Mouse (Mus musculus) heart, embryonic 15.5 days (tissue): ENCODE measurements around the gene Stpg4. TPM values are rescaled to one million over a fixed set of nuclear protein-coding genes. Genes with fewer than 3 reads are reported as not detected.

Experiments
- ATAC-seq: fragments of 200-750 bp; cut with Nextera tagmentation; replicated peaks from 2 replicates; pipeline ENCODE4 v1.8.0; 2017; ENCODE audit warnings: low read depth, moderate TSS enrichment; ENCODE audit not compliant: insufficient number of reproducible peaks, insufficient read depth, low FRiP score
- H3K27ac ChIP-seq: fragments of 300-500 bp; sonication (generic); 2 replicates; pipeline ENCODE4 v1.5.1; 2015; ENCODE audit warnings: mild to moderate bottlenecking, inconsistent platforms
- H3K27me3 ChIP-seq: fragments of 300-500 bp; sonication (generic); 2 replicates; pipeline ENCODE4 v1.6.1; 2015; ENCODE audit warnings: inconsistent platforms
- H3K36me3 ChIP-seq: fragments of 300-500 bp; sonication (generic); 2 replicates; pipeline ENCODE4 v1.6.1; 2015; ENCODE audit warnings: mild to moderate bottlenecking, inconsistent platforms
- H3K4me1 ChIP-seq: fragments of 300-500 bp; sonication (generic); replicated peaks from 2 replicates; pipeline ENCODE4 v1.6.1; 2015; ENCODE audit warnings: inconsistent platforms
- H3K4me2 ChIP-seq: fragments of 300-500 bp; sonication (generic); 2 replicates; pipeline ENCODE4 v1.6.1; 2015; ENCODE audit warnings: inconsistent platforms, mild to moderate bottlenecking, moderate library complexity
- H3K4me3 ChIP-seq: fragments of 300-500 bp; sonication (generic); 2 replicates; pipeline ENCODE4 v1.5.1; 2015; ENCODE audit warnings: mild to moderate bottlenecking, inconsistent platforms
- H3K9ac ChIP-seq: fragments of 300-500 bp; sonication (generic); 2 replicates; pipeline ENCODE4 v1.6.1; 2015; ENCODE audit warnings: mild to moderate bottlenecking, inconsistent platforms
- H3K9me3 ChIP-seq: fragments of 300-500 bp; sonication (generic); replicated peaks from 2 replicates; pipeline ENCODE4 v1.6.1; 2016; ENCODE audit warnings: inconsistent platforms
- WGBS: fragments of 180-500 bp; shearing (Covaris S2); methylation state at CpG from one replicate; pipeline ENCODE4 v1.1.7; 2015; ENCODE audit warnings: mixed read lengths; 5-methylcytosine and 5-hydroxymethylcytosine counted together
- polyA plus RNA-seq: library from polyadenylated mRNA; unstranded; fragments of >200 nt; fragmentation: Nextera tagmentation; extraction: Ambion mirVana; gene quantifications from 2 replicates; pipeline ENCODE4 v1.2.1, GENCODE M21; 2015

Gene Stpg4
- polyA plus RNA-seq, 1 experiment from 2014 or later = not detected

GRCm38 (mm10) chr17:87345252-87345593 is 82.3 kb downstream of the Stpg4 start:
- H3K9me3 ChIP-seq = no peaks in the 10 kb centered on the region
- no peak overlapping the region for H3K4me2 ChIP-seq
- no peaks in the 10 kb centered on the region for H3K36me3 ChIP-seq
- no peak overlapping the region for H3K9ac ChIP-seq
- 54% methylated on average over 4 of the region's 4 CpGs for WGBS
- peaks cover 6% of the 10 kb centered on the region for H3K4me1 ChIP-seq
- no peaks in the 10 kb centered on the region for H3K27me3 ChIP-seq
- no peak overlapping the region for H3K27ac ChIP-seq
- H3K4me3 ChIP-seq = no peak overlapping the region
- ATAC-seq = no peak

- 65% methylated on average over 18 of the region's 18 CpGs for WGBS
Observed at GRCm38 (mm10) chr17:87344441-87345251, 82.9 kb downstream of the Stpg4 start.

DNA sequence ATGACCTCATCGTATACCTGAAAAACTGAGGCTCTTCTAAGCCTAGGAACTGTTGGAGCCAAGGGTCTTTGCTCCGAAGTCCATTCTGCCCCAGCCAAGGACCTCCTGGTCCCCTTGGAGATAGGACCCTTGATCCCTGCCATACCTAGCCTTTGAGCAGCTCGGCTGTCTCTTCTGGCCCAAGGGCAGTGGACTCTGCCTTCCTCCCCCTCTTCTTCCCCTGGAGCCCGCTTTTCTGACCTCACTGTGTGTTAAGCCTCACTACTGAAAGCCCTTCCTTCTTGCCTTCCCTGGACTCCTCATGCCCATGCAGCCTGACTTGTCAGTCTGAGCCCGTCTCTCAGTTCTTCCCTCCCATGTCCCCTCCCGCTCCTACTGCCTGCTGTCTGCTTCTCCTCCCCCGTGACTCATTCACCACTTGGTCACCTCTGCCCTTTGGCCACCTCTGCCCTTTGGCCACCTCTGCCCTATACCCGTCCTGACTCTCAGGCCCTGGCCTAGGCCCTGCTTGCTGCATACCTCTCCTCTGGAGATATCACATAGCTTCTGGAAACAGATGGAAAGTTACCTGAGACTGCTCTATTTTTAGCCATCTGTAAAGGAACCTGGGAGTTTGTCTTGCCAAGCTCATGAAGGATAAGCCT is 84.4 kb downstream of the Stpg4 start:
- no peak overlapping the region for H3K4me2 ChIP-seq
- WGBS = 73% methylated on average over 8 of the region's 8 CpGs
- no peak for ATAC-seq

More at GRCm38 (mm10) chr17:87344441-87345251, 82.9 kb downstream of the Stpg4 start:
- Histone ChIP-seq H3K4me1 (peaks cover 6% of the 10 kb centered on the region; the same call in 1 of the 2 replicates), H3K27me3 (no peaks in the 10 kb centered on the region), H3K27ac (no peak overlapping the region), H3K9me3 (no peaks in the 10 kb centered on the region), H3K36me3 (no peaks in the 10 kb centered on the region), H3K4me3 (no peak overlapping the region), H3K9ac (no peak overlapping the region), H3K4me2 (no peak overlapping the region)
- ATAC-seq = no peak

More for the DNA sequence above, 84.4 kb downstream of the Stpg4 start:
- Histone ChIP-seq H3K27me3 (no peaks in the 10 kb centered on the region), H3K27ac (no peak overlapping the region), H3K36me3 (no peaks in the 10 kb centered on the region), H3K9me3 (no peaks in the 10 kb centered on the region), H3K4me3 (no peak overlapping the region), H3K9ac (no peak overlapping the region), H3K4me1 (peaks cover under 1% of the 10 kb centered on the region; the same call in 1 of the 2 replicates)

Other genes with a start within 250 kb of the Stpg4 start
- 77.6 and 88.6 TPM in 2 replicates for gene Mcfd2, start 161.8 kb downstream of the Stpg4 start, polyA plus RNA-seq
- 2.8 and 7.1 TPM in 2 replicates for gene Ttc7, start 144.9 kb downstream of the Stpg4 start, polyA plus RNA-seq
- gene Calm2, start 19.2 kb upstream of the Stpg4 start, polyA plus RNA-seq = 543 and 549 TPM in 2 replicates
- 8.7 and 43.0 TPM in 2 replicates for gene Epcam, start 208.2 kb upstream of the Stpg4 start, polyA plus RNA-seq
- 31.8 and 39.2 TPM in 2 replicates for gene Msh2, start 244.6 kb upstream of the Stpg4 start, polyA plus RNA-seq